Mouse (Mus musculus) cerebellum, adult 8-10 months (tissue): ENCODE measurements at regions not wholly inside any gene's neighbourhood (a gene's known extent, or its start where the extent isn't known, plus 50 kb on each side); places are given as distances from the start of the nearest gene placed in this dataset.

Experiments used
- DNase-seq: peaks from one replicate; pipeline ENCODE4 v3.0.0; 2022

DNA sequence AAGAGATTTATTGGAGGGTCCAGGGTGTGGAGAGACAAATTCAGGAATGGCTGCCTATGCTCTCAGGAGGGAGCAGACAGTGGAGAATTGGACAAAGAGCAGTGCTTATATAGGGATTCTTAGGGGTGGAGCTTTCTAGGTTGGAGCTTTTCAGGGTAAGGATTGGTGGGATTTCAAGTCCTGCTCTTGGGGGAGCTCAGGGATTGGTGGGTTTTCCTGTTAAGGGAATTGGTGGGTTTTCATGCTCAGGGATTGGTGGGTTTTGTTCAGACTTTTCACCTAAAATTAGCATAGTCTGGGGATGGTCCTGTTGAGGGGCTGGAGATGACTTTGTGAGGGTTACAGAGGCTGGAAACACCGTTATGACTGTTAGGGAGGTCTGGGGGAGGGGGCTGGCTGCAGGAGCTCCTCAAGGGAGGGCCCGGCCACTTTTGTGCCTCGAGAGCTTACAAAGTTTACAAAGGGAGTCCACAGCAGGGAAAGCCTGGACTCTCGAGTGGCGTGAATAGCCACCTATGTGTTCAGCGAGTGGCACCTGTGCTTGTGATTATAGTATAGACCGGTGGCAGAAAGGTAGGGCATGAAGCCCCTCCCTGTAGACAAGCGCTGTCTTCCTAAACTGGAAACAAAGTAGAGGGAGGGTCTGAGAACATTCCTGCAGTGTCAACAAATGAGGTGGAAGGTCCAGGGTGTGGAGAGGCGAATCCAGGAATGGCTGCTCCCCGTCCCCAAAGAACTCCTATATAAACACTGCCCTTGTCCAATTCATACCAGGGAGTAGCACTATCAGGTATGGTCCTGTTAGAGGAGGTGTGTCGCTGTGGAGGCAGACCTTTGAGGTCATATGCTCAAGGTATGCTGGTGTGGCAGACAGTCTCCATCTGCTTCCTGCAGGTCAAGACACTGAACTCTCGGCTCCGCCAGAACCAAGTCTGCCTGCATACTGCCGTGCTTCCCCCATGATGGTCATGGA lies 278.1 kb upstream of the Zfp64 start:
- DNase-seq: no peak

DNA sequence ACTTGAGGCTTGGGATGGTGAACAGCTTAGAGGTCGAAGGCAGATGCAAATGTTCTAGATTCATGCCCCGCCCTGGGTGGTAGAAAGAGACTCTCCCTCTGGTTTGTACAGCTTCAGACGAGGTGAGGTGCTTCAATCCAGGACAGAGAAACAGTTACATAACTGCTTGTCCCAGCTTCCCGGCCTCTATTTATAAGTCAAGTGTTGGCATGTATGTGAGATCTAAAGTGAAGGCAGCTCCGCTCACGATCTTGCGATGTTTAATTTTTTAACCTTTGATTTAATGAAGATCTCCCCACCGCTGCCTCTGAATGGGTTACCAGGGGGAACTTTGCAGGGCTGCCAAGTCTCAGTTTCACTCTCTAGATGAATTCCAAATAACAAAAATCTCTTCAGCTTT lies 266.9 kb upstream of the Zfp64 start:
- no peak for DNase-seq

DNA sequence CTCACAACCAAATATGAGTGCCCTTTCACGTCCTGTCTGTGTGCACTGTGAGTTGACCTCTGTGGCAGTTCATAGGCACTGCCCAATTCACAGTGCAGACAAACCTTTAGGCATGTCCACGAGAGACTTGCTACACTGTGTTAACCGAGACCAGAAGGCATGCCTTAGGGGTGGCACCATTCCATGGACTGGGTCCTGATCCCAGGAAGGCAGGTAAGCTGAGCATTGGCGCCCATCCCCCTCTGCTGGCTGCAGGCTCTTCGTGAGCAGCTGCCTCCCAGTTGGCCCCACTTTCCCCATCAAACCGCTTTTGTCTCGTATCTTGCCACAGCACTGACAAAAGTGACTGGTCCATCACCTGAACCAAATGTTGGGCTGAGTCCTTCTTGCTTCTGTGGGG lies 265.8 kb upstream of the Zfp64 start:
- no peak for DNase-seq

DNA sequence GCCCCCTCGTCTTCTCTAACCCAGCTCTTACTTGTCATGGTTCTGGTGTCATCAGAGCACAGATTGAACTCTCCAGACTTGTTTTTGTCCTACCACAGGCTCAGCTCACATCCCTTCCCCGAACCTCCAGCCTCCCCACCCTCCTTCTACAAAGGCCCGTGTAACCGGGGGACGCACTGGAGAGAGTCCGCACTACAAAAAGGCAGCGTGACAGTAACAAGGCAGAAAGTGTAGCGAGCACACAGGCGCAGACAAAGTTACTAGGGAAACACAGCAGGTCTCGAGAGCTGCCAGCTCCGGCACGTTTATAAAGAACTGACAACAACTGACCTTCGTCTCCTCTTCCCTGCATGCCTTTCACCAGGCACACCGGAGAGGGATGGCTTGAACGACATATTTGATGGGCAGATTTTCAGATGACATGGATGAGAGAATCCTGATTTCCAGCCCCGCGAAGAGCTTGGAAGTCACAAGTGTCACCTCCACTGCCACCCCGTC lies 260.2 kb upstream of the Zfp64 start:
- no peak for DNase-seq

DNA sequence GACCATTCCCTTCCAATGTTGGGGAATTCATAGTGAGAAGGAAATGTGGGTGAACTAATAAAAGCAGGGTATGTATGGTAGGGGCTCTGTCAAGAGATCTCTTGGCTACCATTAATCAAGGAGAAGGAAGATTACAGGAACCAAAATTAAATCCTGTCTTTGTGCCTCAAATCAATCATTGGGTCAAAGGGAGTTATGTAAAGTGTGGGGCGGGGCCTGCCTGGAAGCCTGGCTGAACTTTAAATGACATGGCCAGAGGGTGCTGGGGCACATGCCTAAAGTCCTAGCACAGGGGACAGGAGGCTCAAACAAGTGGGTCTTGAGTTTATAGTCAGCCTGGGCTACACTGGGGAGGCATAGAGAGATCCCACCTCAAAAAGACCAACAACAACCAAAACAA lies 259.0 kb upstream of the Zfp64 start:
- DNase-seq: no peak

DNA sequence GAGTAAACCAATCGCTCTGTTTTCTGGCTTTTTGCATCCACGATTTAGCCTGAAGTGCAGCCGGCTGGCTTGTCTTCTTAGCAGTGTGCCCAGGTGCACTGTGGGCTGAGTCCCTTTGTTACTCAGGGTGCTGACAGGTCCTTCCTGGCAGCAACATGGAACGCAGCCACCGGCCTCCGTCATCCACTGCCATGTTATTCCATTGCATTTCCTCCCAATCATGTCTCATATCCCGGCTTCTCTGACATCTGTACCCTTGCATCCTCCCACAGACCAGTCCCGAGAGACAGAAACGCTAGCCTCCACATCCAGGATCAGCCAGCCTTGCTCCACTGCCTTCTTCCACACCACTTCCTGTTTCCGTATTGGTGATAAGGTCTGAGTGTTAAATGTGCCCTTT lies 257.9 kb upstream of the Zfp64 start:
- DNase-seq: no peak

DNA sequence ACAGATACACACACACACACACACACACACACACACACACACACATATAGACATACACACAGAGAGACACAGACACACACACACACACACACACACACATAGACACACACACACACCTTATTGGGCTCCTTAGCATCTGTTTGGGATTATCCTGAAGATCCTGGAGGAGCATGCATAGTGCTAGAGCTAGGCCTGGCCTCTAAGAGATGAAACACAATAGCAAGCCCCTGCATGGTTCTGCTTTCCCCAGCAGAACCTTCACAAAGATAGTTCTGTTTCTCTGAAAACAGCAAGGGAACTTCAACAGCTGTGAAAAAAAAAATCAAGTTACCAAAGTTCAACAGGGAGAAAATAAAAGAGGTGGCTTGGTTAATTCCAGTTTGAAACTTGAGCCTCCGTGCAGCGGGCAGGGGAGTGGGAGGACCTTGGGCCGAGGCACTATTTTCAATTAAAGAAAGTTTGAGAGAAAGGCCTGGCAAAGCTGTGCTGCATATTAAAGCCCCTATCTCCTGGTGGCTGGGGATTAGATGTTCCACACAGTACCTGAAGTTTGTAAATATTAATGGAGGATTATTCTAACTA lies 257.4 kb upstream of the Zfp64 start:
- no peak for DNase-seq

DNA sequence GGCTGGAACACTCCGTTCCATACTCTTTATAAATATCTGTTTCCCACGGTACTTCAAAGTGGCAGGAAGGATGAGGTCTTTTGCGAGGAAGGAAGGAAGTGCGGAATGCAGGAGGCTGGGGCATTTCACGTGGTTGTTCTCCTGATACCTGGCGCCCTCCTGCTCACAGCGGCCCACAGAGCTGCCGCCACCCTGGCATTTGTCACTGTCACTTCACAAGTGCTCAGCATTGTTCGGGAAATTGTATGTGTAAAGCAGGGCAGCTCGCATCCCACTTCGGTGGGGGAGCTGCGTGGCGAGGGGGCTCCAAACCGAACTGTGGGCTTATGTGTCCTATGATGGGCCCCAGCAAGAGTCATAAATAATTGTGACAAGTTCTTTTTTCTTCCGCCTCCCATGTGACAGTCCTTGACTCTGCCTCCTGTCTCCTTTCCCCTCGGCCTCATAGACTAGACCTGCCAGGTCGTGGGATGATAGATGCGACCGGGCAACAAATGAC lies 248.9 kb upstream of the Zfp64 start:
- no peak for DNase-seq

DNA sequence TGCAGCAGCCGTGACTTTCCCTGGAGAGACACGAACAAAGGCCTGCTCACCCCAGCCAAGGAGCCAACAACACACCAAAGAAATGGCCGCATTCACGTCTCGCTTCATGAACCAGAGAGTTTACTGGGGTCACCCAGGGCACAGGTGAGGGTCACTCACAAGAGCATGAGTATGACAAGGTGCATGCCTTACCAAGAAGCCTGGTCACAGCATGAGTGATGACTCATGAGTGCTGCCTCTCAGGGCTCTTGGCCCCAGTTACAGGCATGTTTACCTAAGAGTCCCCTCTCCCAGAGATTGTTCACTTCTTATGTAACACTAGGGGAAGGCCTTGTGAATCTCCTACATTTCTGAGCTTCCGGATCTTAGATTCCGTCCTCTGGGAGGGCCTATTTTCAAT lies 236.6 kb upstream of the Zfp64 start:
- DNase-seq: no peak

DNA sequence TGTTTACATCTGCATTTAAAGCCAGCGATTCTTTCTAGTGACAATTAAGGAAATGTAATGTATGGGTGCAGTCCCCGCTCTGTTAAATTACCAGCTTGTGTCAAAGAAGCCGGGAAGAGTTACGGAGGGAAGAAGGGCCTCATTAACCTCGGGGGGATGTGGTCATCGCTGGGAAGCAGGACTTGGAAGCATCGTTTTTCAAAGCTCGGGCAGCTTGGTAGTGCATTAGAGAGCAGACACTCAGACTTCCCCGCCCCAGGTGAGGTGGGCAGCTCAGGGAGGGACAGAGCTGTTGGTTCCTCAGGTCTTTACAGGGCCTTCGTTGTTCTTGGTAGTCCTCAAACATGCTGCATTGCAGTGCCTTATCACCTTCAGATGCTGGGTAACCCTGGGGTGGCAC lies 236.1 kb upstream of the Zfp64 start:
- DNase-seq: no peak

DNA sequence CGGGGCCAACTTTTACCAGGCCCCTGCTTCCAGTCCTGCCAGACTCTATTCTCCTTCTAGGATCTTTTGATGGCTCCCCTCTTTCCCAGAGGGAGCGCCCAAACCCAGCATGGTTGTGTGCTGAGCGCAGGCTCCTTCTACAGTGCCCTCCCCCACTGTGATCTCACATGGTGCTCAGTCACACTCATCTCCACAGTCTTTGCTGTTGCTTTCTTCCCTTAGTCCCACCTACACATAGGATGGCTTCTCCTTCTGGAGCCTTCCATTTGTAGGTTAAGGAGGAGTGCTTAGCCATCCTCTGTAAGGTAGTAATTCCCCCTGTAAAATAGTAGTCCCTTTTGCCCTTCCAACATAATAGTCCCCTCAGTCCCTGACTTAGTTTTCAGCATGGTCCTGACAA lies 222.2 kb upstream of the Zfp64 start:
- no peak for DNase-seq

DNA sequence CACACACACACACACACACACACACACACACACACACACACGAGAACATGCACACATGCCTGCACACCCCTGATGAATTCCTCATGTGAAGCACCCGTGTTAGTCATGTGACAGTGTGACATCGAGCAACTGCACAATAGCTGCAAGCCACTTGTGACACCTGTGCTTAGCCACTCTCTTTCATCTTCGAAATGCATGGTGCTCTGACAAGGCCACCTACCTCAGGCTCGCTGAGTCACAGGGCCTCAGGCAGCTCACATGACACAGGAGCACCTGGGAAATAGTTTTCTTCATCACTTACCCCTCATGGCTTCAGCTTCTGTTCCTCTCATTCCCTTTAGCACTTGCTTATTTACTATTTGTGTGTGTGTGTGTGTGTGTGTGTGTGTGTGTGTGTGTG lies 213.4 kb upstream of the Zfp64 start:
- DNase-seq: no peak

DNA sequence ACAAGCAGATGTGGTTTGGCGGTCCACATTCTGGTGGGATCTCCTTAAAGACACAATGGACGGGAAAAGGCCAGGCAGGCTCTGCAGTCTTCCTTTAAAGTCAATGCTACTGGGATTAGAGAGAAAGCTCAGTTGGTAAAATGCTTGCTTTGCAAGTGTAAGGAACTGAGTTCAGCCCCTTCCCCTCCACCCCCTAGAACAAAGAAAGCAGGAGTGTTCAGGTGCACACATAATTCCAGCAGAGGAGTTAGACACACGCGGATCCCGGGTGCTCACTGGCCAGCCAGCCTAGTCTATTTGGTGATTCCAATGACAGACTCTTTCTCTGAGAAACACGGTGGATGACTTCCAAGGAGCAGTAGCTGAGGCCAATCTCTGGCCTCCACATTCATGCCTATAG lies 213.0 kb upstream of the Zfp64 start:
- DNase-seq: no peak

DNA sequence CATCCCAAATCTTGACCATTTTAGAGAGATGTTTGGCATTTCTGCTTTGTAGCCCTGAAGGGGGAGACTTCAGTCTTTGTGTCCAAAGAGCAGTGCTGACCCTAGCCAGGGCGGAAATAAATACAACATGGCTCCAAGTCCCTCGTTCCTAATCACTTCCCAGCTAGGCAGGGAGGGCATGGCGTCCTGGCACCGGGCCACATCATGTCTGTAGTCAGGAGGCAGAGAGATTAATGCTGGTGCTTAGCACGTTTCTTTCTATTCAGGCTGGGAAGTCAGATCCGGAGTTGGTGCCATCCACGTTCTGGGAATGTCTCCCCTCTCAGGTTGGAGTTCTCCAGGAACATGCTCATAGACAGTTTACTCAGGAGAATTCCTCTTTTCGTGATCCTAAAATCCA lies 206.3 kb upstream of the Zfp64 start:
- DNase-seq: no peak

DNA sequence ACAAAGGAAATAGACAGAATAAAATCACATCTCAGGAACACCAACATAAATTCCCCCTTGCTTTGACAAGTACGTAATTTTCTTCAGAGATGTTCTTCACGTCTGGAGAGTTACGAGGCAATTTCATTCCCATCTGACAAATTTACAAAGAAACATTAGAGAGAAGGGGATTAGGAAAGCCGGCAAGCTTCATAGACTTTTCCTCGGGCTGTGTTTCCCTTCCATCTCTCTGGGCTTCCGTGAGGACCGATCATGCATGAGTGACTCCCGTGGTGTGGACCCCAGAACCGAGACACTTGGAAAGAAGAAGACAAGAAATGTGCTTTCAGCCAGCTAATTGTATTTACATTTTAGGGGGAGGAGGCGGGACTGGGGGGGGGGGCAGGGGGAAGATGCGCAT lies 203.4 kb upstream of the Zfp64 start:
- no peak for DNase-seq

DNA sequence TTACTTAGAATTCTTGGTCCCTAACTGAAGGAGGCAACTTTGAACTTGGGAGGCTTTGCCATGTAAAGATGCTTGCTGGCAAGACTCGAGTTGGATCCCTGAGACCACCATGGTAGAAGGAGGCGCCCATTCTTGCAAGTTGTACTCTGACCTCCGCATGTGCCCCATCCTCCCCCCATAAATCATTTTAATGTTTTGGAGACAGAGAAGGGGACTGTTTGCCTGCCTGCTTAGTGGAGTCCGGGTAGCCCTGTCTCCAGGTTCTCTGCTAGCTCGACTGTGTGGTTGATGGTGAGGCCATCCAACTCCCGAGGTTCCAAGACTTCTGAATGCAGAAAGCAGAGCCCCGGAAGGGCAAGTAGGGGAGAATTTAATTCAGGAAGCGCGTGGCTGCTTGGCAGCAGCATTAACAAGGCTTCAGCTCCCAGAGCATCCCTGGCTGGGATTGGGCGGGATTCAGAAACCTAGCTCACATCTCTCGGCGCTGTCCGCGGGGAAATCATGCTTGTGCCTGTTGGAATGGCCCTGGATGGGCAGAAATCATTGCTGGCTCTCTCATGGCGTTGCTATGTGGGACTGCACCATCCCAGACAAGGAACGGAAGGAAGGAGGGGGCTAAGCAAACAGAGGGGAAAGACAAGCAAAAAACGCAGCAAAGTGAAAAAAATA lies 202.8 kb upstream of the Zfp64 start:
- DNase-seq: no peak

DNA sequence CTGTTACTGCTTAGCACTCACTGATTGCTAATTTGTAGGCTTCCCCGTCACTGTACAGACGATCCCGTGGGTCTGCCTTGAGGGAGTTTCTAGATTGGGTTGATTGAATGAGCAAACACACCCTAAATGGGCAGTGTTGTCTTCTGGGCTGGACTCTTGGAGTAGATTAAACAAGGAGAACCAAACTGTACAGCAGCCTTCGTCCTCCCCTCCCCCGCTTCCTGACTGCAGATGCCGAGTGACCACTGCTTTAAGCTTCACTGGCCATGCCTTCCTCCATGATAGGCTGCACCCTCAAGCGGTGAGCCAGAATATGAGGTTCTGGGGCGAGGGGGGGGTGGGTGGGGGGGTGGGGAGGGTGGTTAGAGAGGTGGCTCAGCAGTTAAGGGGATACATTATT lies 201.5 kb upstream of the Zfp64 start:
- DNase-seq: no peak

DNA sequence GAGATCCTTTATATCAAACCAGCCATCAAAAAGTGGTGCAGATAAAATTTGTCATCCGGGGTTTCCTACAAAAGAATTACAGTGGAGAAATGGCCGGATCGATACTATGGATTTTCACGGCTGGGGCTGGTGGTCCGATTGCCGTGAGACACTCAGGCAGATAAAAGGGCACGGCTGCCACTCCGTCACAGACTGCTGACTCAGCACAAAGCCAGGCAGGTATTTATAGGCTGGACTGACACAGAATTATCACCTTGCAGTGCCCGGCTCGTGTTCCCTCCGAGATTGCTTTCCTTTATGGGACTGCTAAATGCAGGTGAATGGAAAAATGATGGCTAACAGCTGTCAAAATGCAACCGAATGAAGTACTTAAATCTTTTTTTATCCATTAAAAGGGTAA lies 199.5 kb upstream of the Zfp64 start:
- DNase-seq: no peak

DNA sequence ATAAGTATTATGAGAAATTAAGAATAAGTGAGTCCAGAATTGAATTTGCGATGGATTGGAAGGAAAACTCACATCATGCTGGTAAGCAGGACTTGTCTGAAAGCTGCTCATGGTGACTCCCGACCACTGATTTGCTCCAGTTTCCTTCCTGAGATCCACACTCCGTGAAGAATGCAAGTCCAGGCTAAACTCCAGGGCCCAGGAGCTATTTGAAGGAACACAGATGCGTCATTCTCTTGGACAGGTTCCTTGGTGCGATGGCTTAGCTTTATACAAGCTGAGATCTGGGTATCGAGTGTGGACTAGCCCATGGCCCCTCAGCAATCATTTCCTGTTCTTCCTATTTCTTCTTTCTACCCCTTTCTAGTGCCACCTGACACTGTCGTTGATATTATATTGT lies 192.3 kb upstream of the Zfp64 start:
- no peak for DNase-seq

DNA sequence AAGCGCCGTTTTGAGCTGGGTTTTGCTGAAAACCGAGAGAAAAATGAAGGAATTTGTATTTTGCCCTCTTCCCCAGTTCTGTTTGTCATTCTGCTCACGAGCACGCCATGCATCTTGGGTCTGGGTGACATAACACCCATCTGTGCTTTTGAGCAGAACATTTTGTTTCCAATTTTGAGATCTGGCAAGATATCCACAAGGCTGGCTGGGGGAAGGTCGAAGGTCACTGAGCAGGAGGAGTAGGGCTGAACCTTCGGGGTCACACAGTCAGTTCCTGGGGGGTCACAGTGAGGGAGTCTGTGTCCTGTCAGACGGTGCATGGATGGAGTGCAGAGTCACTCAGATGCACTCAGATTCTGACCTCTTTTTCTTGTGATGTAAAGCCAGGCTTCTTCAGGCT lies 186.8 kb upstream of the Zfp64 start:
- DNase-seq: no peak

DNA sequence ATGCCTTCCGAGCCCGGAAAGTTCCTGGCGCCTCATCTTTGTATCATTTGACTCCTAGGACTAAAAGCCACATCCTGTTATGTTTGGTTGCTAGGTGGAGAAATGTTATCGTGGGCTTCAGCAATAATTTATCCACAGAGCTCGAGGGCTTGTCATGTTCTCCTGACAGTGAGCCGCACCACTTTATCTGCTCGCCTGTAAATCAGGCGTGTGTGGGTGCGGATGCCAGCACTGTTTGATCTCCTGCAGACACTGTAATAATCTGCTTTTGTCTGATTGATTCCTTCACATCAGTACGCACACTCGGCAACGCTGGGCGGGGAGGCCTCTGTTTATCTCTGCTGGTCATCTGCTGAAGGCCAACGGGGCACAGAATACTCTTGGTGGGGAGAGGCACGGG lies 178.5 kb upstream of the Zfp64 start:
- no peak for DNase-seq

DNA sequence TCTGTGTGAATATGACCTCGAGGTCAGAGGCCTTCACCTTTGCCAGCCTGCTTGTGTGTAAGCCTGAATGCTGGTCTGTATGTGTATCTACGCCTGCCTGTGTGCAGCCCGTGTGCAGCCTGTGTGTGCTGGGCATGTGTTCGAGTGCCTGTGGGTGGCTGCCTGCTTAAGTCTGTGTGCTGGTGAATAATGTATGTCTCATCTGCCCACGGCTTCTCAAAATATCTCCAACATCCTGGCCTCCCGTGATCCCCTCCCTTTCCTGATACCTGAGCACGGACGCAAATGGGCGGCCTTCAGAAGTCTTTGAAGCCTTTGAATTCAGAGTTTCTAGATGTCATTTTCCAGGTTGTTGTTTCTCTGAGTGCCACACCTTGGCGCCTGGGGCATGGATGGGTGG lies 170.1 kb upstream of the Zfp64 start:
- no peak for DNase-seq

DNA sequence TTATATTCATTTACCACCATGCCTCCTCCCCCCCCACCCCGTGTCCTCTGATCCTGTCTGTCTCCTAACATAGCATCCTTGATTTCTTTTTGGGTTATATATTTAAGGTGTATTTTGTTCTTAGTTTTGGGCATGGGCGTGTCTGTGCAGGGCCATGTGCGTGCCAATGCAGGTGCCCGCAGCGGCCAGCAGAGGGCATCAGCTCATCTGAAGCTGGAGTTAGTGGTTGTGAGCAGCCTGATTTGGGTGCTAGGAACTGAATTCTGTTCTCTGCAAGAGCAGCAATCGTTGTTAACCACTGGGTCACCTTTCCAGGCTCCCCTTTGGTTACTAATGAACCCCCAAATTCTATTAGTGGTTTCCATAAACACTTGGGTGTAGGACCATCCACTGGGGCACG lies 167.5 kb upstream of the Zfp64 start:
- no peak for DNase-seq

DNA sequence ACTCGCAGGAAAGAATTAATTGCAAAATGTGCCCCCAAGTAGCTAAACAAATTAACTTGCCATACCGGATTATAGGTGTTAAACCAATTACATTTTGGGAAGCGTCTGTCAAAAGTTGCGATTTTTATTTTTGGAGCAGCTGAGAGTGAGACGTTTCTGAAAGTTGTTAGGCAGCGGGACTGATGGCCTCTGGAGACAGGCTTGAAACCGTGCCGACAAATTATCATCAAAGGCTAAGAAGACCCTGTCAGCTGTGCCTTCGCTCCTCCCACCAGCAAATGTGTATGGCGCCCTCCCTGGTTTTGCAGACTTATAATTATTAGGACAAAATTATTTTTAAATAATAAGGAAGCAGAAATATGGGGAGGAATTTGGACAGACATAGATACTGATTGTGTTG lies 161.5 kb upstream of the Zfp64 start:
- no peak for DNase-seq
